Mouse (Mus musculus): Measurements from ENCODE around the gene Myo6. TPM values are rescaled to one million over a fixed set of nuclear protein-coding genes. Genes with fewer than 3 reads are reported as not detected.

Myo6 gene
- total RNA-seq, 1 experiment from 2014 or later, result 19.1 TPM

DNA sequence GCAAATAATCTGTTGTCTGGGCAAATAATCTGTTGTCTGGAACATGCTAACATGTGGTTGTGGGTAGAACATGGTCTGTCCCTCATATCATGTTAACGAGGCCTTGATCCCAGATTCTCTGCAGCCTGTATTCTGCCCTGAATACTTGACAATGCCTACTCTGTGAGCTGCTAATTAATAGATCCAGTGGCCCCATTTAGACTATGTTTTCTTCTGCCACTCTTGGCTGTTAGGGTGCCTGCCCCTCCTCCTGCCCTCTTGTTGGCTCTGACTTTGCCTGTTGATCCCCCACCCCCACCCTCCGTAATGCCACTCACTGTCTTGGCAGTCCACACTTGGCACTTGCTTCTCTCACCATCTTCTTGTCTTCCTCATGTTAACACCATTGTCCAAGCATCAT is 13.8 kb downstream of the Myo6 start:
- ATAC-seq (replicated peaks; ENCODE audit: insufficient number of reproducible peaks, low FRiP score, low TSS enrichment, poor library complexity, severe bottlenecking), result no peak

DNA sequence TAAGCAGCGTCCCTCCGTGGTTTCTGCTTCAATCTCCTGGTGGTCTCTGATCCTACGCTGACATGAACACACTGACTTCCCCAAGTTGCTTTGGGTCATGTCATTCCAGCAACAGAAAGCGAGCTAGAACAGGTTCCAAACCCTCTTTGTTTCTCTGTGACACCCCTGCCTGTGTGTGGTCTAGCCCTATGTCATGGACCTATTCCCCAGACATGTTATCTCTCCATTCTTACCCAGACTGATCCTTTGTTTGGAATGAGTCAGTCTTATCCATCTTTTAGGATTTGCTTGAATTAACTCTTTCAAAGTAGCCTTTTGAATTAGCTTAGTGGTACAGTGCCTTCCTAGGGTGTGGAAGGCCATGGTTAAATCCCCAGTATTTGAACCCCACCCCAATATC is 14.9 kb downstream of the Myo6 start:
- no peak for ATAC-seq (replicated peaks; ENCODE audit: insufficient number of reproducible peaks, low FRiP score, low TSS enrichment, poor library complexity, severe bottlenecking)

DNA sequence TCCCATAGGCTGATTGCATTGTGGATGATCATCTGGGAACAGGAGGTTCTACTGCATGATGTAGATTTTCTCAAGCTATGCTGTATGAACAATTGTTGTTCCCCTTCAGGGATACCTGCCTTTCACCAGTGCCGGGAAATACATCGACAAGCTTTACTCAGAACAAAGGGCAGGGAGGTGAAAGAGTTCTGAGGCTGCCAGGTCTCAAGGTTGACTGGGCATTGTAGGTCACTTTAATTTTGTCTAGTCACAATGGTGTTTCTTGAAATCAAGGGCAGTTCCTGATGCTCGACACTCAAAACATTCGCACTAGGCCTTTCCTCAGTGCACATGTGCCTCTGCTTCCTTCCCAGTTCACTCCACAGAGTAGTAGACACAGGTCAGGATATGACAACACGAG is 15.9 kb downstream of the Myo6 start:
- ATAC-seq (replicated peaks; ENCODE audit: insufficient number of reproducible peaks, low FRiP score, low TSS enrichment, poor library complexity, severe bottlenecking), result no peak

DNA sequence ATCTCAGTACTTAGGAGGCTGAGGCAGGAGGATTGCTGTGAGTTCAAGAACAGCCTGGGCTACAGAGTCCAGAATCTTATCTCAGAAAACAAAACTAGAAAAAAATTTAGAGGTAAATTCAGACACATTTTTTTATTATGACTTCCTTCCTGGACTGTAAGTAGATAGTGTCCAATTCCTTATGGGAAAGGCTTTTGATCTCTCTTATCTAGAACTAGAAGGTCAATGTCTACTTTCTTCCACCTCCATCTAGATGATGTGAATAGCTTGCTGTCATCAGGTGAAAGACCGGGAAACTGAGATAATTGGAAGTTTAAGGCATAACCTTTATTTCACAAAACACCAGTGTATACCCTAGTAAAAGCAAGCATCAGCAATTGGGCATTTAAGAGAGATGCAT is 16.9 kb downstream of the Myo6 start:
- ATAC-seq (replicated peaks; ENCODE audit: insufficient number of reproducible peaks, low FRiP score, low TSS enrichment, poor library complexity, severe bottlenecking), result no peak

DNA sequence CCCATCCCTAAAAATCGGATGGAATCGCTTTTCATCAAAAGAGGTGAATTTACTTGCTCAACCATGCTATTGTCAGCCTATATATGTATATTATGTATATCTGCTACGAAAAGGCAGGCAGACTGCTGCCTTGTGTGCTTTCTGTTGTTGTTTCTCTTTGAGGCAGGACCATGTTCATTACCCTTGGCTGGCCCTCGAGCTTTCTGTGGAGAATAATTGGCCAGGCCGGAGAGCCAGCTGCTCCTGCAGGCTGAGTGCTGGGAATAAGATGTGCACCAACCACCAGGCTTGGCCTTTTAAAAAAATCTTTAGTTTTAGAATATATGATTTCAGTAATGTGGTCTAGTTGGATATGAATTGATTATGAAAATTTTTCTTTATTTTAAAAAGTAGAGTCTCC is 19.3 kb downstream of the Myo6 start:
- no peak for ATAC-seq (replicated peaks; ENCODE audit: insufficient number of reproducible peaks, low FRiP score, low TSS enrichment, poor library complexity, severe bottlenecking)

DNA sequence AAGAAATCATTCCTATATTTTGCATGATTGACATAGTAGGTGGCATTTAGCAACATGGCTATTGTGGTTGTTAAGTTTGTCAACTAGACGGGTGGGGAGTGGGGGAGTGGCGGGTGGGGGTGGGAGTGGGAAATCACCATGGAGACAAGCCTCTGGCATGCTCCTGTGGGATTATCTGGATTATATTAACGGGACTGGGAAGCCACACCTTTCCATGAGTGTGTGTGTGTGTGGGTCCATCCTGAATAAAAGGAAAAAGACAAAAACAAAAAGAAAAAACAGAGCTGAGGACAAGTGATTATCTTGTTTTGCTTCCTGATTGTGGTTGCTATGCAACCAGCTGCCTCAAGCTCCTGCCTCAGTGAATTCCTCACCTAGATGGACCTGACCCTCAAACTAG is 20.9 kb downstream of the Myo6 start:
- no peak for ATAC-seq (replicated peaks; ENCODE audit: insufficient number of reproducible peaks, low FRiP score, low TSS enrichment, poor library complexity, severe bottlenecking)

DNA sequence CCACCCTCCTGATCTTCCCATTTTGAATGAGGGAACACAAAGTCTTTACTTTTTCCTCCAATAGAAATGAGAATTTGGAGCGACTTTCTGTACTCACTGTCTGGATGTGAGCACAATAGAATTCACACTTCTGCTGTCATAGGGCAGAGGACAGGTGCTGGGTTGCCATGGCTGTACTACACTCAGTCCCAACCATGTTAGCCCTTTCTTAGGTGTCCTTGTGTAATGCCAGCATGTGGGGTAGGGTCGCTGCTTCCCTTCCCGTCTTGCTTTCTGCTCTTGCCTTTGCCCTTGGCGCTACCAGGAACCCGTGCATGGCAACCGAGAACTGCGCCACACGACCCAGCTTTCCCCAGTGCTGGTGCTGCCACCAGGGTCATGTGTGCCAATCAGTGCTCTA is 21.9 kb downstream of the Myo6 start:
- ATAC-seq (replicated peaks; ENCODE audit: insufficient number of reproducible peaks, low FRiP score, low TSS enrichment, poor library complexity, severe bottlenecking), result no peak

DNA sequence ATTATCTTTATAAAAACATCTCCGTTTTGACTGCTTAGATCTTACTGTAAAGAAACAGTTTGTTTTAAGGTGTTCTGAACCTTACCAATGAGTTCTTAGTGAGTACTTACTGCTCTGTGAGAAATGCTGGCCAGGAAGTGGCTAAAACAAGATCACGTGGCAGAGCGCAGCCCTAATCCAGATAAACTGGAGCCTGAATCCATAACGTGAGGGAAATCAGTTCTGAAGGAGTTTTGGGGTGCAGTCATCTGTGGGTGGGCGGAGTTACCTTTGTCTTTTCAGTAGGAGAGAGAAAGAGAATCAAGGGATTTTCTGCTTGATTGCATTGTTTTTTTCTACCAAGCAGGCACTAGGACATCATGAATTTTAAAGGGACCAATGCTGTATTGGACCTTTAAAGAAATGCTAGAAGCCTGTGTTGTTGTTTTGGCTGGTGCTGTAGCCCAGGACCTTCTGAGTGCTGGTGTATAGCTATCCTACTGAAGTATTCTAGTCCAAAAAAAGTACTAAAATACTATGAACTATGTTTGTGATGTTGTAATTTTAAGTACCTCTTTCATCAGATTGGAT is 23.6 kb downstream of the Myo6 start:
- no peak for ATAC-seq (replicated peaks; ENCODE audit: insufficient number of reproducible peaks, low FRiP score, low TSS enrichment, poor library complexity, severe bottlenecking)

DNA sequence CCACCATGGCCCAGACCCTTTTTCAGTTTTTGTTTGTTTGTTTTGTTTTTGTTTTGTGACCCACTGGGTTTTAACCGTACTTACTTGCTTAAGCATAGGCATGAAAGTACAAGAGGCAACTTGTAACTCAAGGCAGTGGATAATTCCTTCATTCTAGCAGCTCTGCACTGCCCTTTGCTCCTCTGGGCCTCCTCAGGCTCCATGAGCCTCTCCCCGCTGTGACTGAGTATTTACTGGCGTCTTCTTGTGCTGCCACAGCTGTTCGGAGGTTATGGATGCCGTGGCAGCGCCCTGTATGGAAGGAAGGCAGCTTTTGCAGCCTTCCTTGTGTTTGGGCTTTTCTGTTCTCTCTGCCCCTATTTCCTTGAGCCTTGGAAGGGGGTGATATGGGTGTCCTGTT is 26.4 kb downstream of the Myo6 start:
- no peak for ATAC-seq (replicated peaks; ENCODE audit: insufficient number of reproducible peaks, low FRiP score, low TSS enrichment, poor library complexity, severe bottlenecking)

DNA sequence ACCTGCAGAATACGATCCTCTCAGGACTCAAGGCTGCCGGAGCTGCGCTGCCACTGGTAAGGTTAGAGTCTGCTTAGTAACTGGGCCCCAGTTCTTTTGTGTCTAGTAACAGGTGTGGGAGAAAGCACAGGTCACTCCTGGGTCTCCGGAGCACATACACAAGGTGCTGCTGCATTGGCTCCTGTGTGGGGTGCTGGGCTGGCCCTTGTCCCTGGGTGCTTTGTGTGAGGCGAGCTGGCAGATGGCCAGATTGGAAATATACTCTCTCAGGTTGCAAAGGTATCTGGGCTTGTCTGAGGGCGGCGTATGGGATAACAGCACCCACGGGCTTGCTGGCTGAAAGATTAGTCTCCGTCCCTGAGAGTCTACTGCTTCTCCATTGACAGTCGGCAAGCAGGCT is 27.5 kb downstream of the Myo6 start:
- no peak for ATAC-seq (replicated peaks; ENCODE audit: insufficient number of reproducible peaks, low FRiP score, low TSS enrichment, poor library complexity, severe bottlenecking)

DNA sequence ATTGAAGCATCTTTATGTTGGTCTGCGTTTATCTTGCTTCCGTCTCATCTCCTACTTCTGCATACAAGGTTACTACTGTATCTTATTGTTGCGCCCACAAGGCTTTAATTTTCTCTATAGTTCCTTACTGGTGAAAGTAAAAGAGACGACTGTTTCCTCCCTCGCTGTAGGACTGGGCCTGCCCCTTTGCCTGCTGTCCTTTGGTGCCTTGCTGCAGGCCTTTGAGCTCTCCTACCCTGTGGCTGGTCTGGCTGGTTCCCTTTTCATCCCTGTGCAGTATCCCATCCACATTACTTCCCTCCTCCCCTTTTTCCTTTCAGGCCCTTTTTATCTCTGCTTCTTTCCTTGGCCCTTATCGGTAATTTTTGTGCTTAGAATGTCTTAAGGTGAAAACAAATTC is 29.6 kb downstream of the Myo6 start:
- no peak for ATAC-seq (replicated peaks; ENCODE audit: insufficient number of reproducible peaks, low FRiP score, low TSS enrichment, poor library complexity, severe bottlenecking)

DNA sequence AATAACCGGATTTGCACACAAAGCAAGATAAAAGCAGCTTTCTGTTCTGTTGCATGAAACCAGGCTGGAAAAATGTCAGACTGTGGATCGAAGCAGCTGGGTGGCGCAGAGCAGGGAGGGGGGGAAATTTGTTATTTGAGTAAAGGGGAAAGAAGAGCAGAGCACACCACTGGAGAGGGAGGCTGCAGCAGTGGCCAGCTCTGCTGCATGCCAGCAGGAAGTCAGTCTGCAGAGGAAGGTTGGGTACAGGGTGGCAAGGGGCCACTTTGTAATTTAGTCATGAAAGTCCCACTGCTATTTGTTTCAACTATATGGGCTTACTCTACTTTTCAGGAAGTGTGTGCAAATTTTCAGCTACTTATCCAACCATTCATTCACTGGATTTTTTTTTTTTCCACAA is 31.3 kb downstream of the Myo6 start:
- no peak for ATAC-seq (replicated peaks; ENCODE audit: insufficient number of reproducible peaks, low FRiP score, low TSS enrichment, poor library complexity, severe bottlenecking)

DNA sequence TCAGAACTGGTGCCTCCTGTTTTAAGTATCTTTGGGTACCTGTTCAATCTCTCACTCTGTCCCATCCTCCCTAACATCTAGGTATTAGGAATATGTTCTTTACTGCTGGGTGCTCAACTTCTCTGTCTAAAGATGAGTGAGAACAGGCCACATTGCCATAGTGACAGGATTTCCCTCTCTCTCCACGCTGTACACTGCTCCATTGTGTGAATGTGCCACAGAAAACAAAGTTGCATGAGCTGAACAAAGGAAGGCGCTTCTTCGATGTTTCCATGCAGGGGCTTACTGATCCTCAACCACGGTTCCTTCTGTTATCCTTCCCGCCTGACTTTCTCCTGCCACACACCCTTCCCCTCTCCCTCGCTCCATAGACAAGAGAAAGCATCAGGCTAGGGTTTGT is 32.4 kb downstream of the Myo6 start:
- ATAC-seq (replicated peaks; ENCODE audit: insufficient number of reproducible peaks, low FRiP score, low TSS enrichment, poor library complexity, severe bottlenecking), result no peak

DNA sequence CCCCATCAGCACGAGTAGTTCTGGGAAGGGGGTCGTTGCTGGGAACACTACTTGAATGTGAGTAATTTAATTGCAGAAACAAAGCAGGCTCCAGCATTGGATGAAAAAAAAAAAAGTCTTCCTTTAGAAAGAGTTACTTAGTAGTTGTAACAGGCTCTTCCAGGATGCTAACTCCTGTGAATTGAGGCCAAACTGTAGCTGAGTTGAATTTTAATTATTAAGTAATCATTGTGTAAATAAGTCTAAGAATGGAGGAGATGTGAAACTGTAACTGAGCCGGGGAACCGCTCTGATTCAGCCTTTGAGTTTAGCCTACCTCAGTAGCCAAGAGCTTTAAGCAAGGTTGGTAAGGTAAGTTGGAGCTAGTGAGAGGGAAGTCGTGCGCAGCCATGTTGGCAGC is 36.0 kb downstream of the Myo6 start:
- no peak for ATAC-seq (replicated peaks; ENCODE audit: insufficient number of reproducible peaks, low FRiP score, low TSS enrichment, poor library complexity, severe bottlenecking)

DNA sequence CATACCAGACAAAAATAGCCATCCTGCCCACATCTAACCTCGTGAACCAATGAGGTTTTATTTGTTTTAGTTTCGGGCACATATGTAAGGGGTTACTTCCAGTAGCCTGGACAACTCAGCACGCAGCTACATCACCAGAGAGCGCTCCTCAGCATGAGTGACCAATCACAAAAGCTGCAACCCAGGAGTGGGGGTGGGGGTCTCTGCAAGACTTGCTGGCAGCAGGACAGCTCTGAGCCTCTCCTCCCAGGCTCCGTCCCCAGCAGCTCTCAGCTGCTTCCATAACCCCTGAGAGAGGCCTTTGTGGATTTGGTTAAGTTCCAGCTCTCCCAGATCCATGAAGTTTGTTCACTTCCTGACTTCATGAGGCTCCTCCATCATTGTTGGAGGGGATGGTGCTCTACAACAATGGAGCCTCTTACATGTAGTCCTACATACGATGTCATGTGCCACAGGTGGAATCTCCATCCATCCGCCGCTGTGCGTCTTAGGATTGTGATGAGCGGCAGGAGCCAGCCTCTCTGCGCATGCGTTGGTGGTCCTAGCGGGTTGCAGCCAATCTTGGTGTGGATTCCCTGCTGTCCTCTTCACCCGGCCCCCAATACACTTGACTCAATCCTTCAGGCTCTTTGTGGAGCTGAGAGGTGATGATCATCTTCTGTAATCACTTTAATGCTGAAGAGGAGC is 37.7 kb downstream of the Myo6 start:
- ATAC-seq (replicated peaks; ENCODE audit: insufficient number of reproducible peaks, low FRiP score, low TSS enrichment, poor library complexity, severe bottlenecking), result no peak

DNA sequence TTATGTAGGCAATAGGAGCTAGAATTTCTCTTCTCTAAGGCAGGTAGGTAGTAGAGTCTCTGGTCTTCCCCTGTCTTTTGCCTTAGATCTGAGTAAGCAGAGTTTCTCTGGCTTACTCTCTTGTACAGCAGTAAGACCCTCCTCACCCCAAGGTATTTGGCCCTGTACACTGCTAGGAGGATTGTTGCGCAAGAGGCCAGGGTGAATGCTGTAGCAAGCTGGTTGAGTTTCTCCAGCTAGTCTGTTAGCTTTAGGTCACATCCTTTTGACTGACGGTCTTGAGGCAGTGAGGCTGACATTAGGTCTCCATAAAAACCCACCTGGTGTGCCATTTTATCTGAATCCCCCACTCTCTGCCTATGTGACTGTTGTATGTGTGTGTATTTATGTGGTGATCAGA is 43.9 kb downstream of the Myo6 start:
- no peak for ATAC-seq (replicated peaks; ENCODE audit: insufficient number of reproducible peaks, low FRiP score, low TSS enrichment, poor library complexity, severe bottlenecking)

DNA sequence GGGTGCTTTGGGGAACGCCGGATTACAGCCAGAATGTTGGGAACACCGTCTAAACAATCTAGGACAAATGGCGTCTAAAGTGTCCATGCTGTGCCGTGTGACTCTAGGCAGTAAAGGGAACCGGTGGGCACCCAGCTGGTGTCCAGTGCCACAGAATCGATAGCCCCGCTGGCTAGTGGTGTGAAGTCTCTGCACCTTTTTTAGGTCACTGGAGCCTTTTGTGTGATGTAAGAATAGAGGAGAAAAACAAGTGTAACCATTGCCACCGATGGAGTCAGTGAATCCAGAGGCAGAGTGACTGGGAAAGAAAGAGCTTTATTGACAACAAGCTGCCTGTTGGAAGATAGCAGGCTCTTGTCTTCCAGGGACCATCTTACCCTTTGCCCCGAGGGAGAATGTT is 44.6 kb downstream of the Myo6 start:
- no peak for ATAC-seq (replicated peaks; ENCODE audit: insufficient number of reproducible peaks, low FRiP score, low TSS enrichment, poor library complexity, severe bottlenecking)

DNA sequence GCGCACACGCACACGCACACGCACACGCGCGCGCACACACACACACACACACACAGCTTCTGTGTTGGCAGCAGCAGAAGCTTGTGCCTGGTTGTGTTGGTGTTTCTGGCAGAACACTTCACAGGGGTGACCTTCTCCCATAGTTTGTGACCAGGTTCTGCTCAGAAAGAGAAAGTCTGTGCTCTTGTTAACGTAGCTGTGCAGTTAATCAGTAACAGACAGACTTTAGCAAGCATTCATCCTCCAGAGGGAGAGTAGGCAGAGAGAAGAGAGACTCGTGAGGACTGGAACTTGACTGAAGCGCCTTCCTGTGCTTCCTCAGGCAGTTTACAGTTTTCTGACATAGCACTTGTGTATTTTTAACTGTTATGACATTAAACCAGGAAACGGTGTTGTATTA is 45.3 kb downstream of the Myo6 start:
- ATAC-seq (replicated peaks; ENCODE audit: insufficient number of reproducible peaks, low FRiP score, low TSS enrichment, poor library complexity, severe bottlenecking), result no peak

DNA sequence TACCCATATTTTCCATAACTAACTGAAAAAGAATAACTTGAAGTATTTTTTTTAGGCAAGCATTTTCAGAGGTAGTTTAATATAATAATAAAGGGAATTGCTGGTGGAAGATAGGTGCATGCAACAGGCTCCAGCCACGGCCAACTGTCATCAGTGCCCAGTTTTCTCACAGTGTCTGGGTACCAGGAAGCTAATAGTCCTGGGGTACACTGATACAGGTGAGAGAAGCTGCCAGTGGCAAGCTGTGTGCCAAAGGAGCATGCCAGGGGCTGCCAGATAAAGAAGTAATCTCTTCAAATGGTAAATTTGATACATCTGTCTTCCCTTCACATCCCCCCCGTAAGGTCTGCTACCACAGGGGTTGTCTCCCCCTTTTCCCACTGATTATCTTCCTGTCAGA is 48.6 kb downstream of the Myo6 start:
- ATAC-seq (replicated peaks; ENCODE audit: insufficient number of reproducible peaks, low FRiP score, low TSS enrichment, poor library complexity, severe bottlenecking), result no peak

DNA sequence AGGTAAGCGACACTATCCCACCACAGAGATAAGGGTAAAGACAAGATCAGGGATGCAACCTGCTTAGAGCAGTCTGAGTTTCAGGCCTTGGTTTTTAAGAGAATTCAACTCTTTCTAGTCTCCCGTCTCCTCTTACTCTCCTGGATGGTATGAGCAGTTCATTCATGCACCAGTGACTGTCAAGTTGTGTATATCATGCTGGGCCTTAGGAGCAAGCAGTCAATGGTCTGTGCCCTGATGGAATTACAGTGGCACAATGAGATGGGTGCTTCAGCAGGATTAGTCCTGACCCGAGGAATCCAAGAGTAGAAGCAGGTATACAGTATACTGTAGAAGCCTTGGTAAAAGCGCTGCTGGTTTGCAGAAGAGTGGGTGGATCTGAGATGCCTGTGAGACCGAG is 50.7 kb downstream of the Myo6 start:
- ATAC-seq (replicated peaks; ENCODE audit: insufficient number of reproducible peaks, low FRiP score, low TSS enrichment, poor library complexity, severe bottlenecking), result no peak

Measured in monocyte, adult 5-6 weeks (primary cell).